Mouse (Mus musculus): ENCODE measurements around the gene Hdac9.

Hdac9 gene

GRCm38 (mm10) chr12:34612511-34612910, 304.4 kb downstream of the Hdac9 start:
- DNase-seq (ENCODE audit: low spot score in 2 of 2): no peak

GRCm38 (mm10) chr12:34604521-34604920, 312.4 kb downstream of the Hdac9 start:
- DNase-seq (ENCODE audit: low spot score in 2 of 2): no peak

GRCm38 (mm10) chr12:34594167-34594793, 322.6 kb downstream of the Hdac9 start:
- no peak for DNase-seq (ENCODE audit: low spot score in 2 of 2)

- no peak for DNase-seq (ENCODE audit: low spot score in 2 of 2)
Measured at GRCm38 (mm10) chr12:34587171-34587570, 329.7 kb downstream of the Hdac9 start.

GRCm38 (mm10) chr12:34582522-34582921, 334.4 kb downstream of the Hdac9 start:
- no peak for DNase-seq (ENCODE audit: low spot score in 2 of 2)

- no peak for DNase-seq (ENCODE audit: low spot score in 2 of 2)
Measured at GRCm38 (mm10) chr12:34579220-34579619, 337.7 kb downstream of the Hdac9 start.

GRCm38 (mm10) chr12:34571069-34571468, 345.8 kb downstream of the Hdac9 start:
- no peak for DNase-seq (ENCODE audit: low spot score in 2 of 2)

GRCm38 (mm10) chr12:34569472-34569871, 347.4 kb downstream of the Hdac9 start:
- DNase-seq (ENCODE audit: low spot score in 2 of 2): no peak

- no peak for DNase-seq (ENCODE audit: low spot score in 2 of 2)
Measured at GRCm38 (mm10) chr12:34569052-34569451, 347.8 kb downstream of the Hdac9 start.

GRCm38 (mm10) chr12:34562331-34562730, 354.6 kb downstream of the Hdac9 start:
- no peak for DNase-seq (ENCODE audit: low spot score in 2 of 2)

- DNase-seq (ENCODE audit: low spot score in 2 of 2): no peak
Measured at GRCm38 (mm10) chr12:34559001-34559400, 357.9 kb downstream of the Hdac9 start.

GRCm38 (mm10) chr12:34554803-34555202, 362.1 kb downstream of the Hdac9 start:
- no peak for DNase-seq (ENCODE audit: low spot score in 2 of 2)

- no peak for DNase-seq (ENCODE audit: low spot score in 2 of 2)
Measured at GRCm38 (mm10) chr12:34550268-34550667, 366.6 kb downstream of the Hdac9 start.

GRCm38 (mm10) chr12:34529165-34529545, 387.7 kb downstream of the Hdac9 start:
- peak; percentile 47 to 59 for DNase-seq (ENCODE audit: low spot score in 2 of 2)

- DNase-seq (ENCODE audit: low spot score in 2 of 2): peak; percentile 27 to 40
Measured at GRCm38 (mm10) chr12:34528201-34529164, 388.4 kb downstream of the Hdac9 start.

GRCm38 (mm10) chr12:34527761-34528160, 389.1 kb downstream of the Hdac9 start:
- DNase-seq (ENCODE audit: low spot score in 2 of 2): no peak

- no peak for DNase-seq (ENCODE audit: low spot score in 2 of 2)
Measured at GRCm38 (mm10) chr12:34521468-34521867, 395.4 kb downstream of the Hdac9 start.

- no peak for DNase-seq (ENCODE audit: low spot score in 2 of 2)
Measured at GRCm38 (mm10) chr12:34516769-34517562, 399.9 kb downstream of the Hdac9 start.

GRCm38 (mm10) chr12:34506345-34506744, 410.6 kb downstream of the Hdac9 start:
- no peak for DNase-seq (ENCODE audit: low spot score in 2 of 2)

GRCm38 (mm10) chr12:34498751-34499626, 417.9 kb downstream of the Hdac9 start:
- no peak for DNase-seq (ENCODE audit: low spot score in 2 of 2)

- no peak for DNase-seq (ENCODE audit: low spot score in 2 of 2)
Measured at GRCm38 (mm10) chr12:34498331-34498730, 418.6 kb downstream of the Hdac9 start.
